Mouse (Mus musculus): ENCODE measurements around the gene Slc33a1.

Slc33a1 gene

GRCm38 (mm10) chr3:63897177-63897576 is 67.4 kb downstream of the Slc33a1 start:
- no peak for DNase-seq

GRCm38 (mm10) chr3:63896303-63896702 is 68.3 kb downstream of the Slc33a1 start:
- no peak for DNase-seq

GRCm38 (mm10) chr3:63895786-63896185 is 68.8 kb downstream of the Slc33a1 start:
- DNase-seq = no peak

GRCm38 (mm10) chr3:63893677-63894076 is 70.9 kb downstream of the Slc33a1 start:
- peak in 1 of 2 experiments; percentile 5 for DNase-seq

DNA sequence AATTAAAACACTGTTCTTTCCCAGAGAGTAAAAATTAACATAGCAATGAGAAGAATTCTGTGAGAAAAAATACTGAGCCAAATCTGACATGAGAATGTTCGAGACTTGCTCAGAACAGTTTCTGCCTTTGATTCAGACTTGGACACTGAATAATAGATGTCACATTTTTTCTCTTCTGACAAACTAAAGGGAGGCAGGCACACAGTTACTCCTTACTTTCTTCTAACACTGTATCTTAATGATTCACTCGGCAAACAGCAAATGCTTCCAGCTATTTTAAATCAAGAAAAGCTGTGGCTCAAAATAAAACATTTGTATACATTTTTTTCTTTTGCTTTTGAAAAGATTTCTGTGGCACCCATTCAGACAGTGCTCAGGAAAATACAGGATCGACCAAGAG is 72.4 kb downstream of the Slc33a1 start:
- DNase-seq = no peak
